Mouse (Mus musculus) c-Kit-positive CD71-positive TER-119-negative erythroid progenitor cells, embryonic 14.5 days (primary cell): ENCODE measurements around the gene Atp5b.

Experiments
- DNase-seq: peaks from one replicate; pipeline ENCODE4 v3.0.0-alpha.2; 2013; ENCODE audit warnings: low read depth

Gene Atp5b

GRCm38 (mm10) chr10:128096693-128097586 lies 13.9 kb downstream of the Atp5b start:
- DNase-seq: peak; percentile 78

GRCm38 (mm10) chr10:128097587-128097971 lies 14.5 kb downstream of the Atp5b start:
- peak; percentile 27 for DNase-seq

- DNase-seq: no peak
Observed at GRCm38 (mm10) chr10:128110103-128110761, 27.2 kb downstream of the Atp5b start.

- no peak for DNase-seq
Observed at GRCm38 (mm10) chr10:128111227-128111626, 28.2 kb downstream of the Atp5b start.

GRCm38 (mm10) chr10:128123833-128124232 lies 40.8 kb downstream of the Atp5b start:
- no peak for DNase-seq

- DNase-seq: no peak
Observed at GRCm38 (mm10) chr10:128124831-128125230, 41.8 kb downstream of the Atp5b start.

GRCm38 (mm10) chr10:128125951-128126350 lies 42.9 kb downstream of the Atp5b start:
- no peak for DNase-seq

- DNase-seq: no peak
Observed at GRCm38 (mm10) chr10:128127497-128127896, 44.4 kb downstream of the Atp5b start.

GRCm38 (mm10) chr10:128128143-128128542 lies 45.1 kb downstream of the Atp5b start:
- DNase-seq: no peak

GRCm38 (mm10) chr10:128131297-128131696 lies 48.2 kb downstream of the Atp5b start:
- DNase-seq: no peak

GRCm38 (mm10) chr10:128131812-128132211 lies 48.7 kb downstream of the Atp5b start:
- no peak for DNase-seq

- DNase-seq: no peak
Observed at GRCm38 (mm10) chr10:128133650-128134332, 50.7 kb downstream of the Atp5b start.

GRCm38 (mm10) chr10:128135374-128135773 lies 52.3 kb downstream of the Atp5b start:
- no peak for DNase-seq
